Mouse (Mus musculus) spleen, postnatal 14 days (tissue): Measurements from ENCODE around the gene Phyhipl.

Source experiments
- DNase-seq, 2 experiments: peaks; one replicate each; pipeline ENCODE4 v3.0.0; 2021 to 2022; ENCODE audit warnings: low spot score in 2 of 2

Phyhipl gene

DNA sequence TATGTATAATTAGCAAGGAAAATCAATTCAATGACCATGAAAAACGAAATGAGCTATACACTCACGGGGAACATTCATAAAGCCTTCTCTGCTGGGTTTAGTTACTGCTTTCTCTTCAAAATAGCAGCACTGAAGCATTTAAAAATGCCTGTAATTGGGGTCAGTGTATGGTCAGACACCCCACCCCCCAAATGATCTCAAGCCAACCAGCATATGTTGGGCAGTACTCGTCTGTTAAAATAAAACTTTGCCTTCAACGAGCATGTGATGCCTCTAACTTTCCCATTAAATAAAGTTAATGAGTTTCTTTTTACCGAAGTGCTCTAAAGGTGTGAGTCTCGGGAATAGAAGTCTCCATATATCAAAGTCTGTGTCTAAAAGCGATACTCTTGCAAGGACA is at the start of gene Phyhipl:
TSS of gene Phyhipl (minus strand) at position 138 of the 400 bp plus-strand sequence.
- DNase-seq, result no peak

DNA sequence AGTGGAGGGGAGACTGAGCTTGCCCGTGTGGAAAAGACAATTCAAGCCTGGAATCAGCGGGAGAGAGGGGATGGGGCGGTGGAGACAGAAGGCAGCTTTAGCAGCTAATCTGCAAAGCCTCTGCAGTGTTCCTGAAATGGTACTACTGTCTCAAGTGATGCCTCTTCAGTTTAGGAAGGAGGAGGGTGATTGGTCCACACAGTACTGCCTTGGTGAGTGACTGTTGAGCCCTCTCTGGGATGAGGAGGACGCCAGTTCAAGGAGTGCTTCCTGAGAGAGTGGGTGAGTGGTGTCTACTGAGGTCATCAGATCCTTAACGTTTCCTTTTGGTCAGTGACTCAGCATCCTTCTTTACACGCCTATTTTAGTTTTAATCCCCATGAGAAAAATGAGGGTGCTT is 47.4 kb upstream of the Phyhipl start:
- no peak for DNase-seq

DNA sequence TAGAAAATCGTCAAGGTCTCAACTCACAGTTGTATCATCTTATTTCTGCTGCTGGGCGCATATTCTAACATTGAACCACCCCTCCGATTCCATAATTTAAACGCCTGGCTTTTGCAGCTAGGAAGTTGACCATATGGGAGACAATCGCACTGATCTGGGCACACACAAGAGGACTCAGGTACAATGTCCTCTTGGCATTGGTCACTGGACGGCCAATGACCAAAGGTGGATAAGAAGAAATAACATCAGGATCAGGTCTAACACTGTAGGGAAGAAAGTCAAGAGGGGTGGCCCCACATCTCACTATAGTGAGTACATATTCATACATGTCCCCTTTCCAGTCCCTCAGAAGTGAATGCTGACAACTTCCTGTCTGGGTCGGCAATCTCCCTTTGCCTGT is 43.8 kb upstream of the Phyhipl start:
- no peak for DNase-seq

DNA sequence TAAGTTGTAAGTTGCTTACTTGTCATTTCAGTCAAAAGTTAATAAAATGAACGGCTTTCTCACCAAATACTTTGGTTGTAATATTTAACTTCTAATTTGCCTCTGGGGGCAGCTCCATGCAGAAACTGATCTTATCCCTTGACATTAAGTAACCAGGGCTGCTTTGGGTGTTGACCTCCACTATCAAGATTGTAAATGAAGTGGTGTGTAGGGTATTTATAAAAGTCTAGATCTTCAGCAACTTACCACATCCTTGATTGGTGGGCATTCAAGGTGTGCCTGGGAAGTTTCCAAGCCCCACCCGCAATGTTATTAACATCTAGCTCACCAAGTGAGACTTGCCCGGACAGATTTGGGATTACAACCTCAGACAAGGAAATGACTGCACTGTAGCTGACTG is 42.2 kb upstream of the Phyhipl start:
- no peak for DNase-seq

DNA sequence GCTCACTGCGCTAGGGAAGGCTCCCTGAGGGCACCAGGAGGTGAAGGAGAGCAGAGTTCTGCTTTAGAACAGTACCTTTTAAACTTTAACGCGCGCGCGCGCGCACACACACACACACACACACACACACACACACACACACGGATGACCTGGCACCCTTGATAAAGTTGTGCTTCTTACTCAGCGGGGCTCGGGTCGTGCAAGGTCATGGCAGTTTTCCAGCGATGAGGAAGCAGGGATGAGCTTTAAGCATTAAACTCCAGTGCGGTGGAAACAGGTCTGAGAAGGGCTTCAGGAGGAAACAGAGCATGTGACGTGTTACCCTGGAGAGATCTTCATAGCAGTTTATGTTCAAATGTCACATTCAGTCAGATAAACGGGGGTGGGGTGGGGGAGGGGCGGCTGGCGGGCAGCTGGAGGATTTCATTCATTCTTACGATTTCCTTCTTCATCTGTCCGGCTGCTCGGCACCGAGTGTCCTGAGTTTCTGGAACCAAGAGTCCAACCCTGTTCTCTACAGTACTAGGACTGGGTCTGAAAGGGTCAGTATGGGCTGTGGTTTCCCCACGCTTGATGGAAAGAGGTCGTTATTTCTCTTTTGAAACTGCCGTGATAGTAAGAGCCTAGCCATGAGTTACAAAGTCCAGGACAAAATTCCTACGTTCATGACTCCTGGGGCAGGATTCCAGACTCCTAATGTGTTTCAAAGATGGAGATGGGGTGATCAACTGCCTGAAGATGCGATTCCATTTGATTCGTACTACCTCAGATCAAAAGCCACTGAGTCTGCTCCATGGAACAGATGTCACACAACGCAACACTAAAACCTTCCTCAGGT is 41.2 kb upstream of the Phyhipl start:
- DNase-seq, result no peak

DNA sequence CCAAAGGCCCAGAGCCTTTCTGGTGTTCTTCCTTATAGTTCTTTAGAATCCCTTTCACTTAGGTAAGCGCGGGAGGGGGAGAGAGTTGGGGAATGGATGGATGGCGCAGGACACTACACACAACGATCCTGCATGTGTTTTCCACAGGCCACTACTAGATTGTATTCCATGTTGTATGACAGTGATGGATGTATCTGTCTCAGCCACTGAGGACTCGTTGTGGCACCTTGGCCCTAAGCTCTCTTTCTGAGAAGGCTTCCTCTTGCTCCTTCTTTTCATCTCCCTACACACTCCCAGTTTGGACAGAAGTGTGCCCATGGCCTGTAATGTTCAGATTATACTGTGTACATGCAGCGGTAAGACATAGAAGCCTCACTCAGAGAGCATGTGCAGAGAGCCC is 33.6 kb upstream of the Phyhipl start:
- DNase-seq, result no peak

DNA sequence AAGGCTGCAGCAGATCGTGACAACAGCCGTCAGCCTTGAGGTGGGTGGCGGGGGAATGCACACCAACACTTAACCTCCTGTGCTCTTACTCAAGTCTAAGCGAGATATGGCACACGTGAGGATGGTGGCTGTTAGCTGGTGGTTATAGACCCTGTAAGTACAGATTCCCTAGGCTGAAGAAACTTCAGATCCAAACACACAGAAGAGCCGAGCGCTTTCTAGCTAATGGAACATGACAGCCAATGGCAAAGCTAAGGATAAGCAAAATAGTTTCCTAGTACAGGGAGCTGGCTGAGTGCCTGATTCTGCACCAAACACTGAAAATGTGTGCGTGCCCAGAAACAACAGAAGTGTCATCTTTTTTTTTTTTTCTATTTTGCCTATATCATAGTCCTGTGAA is 33.1 kb upstream of the Phyhipl start:
- no peak for DNase-seq

DNA sequence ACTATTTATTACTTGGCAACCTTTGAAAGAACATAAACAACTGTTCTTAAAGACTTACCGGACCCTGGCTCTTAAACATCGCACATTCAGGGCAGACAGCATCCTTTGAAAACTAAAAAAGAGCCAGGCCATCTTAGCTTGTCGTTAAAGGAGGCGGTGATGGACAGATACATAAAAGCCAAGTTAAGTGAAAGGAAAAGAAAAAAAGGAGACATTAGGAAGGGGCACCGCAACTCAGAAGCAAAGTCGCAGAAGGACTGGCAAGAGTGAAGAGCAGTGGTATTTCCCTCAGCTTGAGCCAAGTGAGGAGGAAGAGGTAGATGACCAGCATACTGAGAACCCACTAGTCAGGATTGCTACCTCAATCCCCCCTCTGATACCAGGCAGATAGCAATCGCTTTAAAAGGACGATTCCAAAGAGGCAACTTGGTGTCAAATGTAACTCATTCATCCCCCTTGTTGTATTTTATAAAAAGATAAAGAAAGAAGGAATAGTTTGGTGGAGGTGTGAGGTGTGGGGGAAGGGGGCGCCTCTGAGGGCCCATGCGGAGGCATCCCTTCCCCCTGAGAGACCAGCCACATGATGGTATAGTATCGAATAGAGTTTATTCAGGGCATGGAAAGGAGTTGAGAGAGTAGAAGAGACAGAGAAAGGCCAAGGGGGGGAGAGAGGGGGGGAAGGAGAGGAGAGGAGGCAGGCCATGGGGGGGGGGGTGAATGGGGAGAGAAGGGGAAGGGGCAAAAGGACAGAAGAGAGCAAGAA is 31.4 kb upstream of the Phyhipl start:
- DNase-seq, result no peak

DNA sequence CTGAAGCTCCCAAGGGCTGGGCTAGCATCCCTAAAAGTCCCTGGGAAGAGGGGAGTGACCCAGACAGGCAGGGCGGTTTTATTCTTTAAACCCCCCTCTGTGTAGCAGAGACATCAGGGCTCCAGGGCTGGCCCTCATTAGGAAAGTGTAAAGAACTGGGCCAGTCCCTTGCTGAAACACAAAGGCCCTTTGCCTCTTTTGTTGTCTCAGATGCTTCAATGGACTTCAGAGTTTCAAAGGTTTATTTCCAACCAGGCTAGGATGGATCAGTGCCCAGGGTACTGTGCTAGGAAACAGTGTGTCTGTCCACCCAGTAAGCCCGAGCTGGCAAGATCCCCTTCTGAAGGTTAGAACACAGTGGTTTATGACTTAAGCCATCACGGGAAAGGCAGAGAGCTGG is 30.7 kb upstream of the Phyhipl start:
- DNase-seq, result no peak

DNA sequence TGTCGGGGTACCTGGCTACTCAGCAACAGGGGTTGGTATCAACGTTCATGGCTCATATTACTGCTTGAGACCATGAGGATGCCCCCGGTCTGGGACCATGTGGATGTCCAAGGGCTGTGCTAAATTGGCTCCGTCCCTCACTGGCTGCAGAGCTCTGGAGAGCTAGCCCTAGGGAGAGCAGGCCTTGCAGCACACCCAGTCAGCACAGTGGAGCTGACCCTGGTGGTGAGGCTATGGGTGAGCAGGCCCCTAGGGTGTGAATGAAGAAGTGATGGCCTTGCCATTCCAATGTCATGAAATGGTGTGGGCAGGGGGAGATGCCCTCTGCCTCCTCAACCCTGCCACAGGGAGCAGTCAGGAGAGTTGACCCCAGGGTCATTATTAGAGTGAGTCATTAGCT is 27.7 kb upstream of the Phyhipl start:
- DNase-seq, result no peak

DNA sequence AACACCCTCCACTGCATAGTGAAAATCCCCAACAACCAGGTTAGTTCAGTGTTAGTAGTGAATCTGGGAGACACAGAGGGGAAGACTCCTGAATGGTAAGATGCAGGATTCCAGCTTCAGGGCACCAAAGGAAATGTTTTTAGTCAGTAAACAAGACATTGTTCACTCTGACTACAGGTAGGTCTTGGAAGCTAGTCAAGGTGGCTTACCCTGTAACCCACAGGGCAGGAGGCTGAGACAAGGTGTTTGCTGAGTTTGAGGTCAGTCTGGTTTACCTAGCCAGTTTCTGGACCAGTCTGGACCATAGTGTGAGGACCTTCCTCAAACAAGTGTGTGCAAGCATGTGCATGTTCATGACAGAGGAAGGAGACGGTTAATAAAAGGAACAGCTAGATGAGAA is 22.2 kb upstream of the Phyhipl start:
- no peak for DNase-seq

DNA sequence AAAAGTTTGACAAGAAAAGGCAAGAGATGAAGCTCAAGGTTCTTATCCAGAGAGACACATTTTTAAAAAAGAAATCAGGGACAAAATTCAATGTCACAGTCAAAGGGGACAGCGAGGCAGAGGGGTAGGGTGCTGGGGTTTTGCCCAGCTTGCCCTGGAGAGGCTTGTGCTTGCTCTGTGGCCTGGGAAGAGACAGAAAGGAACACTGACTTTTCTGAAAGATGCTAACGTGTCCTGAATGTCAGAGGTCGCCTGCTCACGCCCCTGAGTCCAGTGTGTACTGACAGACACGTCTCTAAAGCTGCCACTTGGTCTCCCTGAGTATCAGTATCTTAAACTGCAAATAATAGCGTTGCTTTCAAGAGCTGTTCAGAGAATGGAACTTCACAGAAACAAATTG is 507 bp upstream of the Phyhipl start:
- DNase-seq, result no peak

DNA sequence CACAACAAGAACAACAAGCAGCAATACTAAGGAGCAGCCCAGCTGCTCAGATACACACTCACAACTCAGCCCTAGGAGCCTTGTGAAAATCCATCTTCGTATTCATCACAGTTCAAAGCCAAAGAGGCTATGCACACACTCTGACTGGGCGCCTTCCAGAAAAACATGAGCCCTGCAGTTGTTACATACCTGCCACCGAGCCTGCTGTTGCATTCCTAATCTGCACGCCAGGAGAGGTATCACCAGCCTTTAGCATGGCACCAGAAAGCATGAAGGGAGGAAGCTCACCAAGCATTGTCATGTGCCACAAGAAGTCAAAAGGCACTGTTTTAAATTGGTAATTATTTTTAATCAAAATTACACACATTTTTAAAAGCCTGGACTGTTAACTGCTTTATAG is 1.1 kb downstream of the Phyhipl start:
- no peak for DNase-seq

DNA sequence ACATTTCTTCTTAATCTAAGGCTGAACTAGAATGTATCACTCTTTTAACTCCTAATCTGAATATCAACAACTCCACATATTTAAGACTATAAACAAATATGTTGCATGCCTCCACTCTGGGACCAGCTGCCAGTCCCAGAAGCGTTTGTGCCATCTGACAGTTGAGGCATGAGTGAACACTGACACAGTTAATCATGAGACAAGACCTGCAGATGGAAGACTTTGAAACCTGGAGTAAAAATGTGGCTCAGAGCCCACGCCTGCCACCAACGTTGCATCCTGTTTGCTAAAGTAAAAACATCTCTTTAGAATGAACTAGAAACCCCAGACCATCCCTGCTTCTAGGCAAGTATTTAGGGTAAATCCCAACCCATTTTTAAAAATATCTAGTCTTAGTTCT is 1.6 kb downstream of the Phyhipl start:
- DNase-seq, result no peak

DNA sequence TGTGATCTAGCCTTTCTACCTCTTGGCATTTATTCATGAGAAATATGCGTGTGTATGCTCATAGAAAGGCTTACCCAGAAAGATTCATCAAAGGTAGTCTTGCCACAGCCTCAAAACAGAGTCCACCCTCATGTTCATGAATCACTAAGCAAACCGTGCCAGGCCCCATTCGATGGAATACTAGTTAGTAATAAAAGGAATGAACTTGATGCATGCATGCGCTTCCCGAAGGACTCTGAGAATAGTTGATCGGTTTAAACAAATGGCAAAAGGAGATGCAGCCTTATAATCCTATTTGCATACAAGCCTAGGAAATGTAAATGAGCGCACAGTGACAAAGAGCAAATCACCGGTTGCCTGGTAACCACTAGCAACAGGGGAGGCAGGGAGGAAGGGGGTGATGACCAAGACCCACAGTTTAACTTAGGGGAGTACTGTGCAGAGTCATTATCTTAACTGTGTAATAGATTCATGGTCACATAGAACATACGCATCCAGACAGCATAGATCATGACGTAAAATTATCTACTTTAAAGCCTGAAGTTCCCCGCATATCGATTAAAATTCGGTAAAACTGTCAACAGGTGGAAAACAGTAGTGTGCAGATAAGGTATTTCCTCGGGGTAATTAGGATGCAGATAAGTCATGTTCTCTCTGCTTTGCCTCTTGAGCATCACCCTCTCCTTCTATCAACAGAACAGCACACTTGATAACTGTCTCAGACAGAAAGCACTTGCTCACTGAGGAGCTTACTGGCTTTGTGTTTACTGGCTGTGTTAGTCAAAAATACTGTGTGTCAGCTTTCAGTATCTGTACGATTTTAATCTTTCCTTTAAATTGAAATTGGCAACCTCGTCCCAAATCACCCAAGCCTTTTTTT is 3.8 kb downstream of the Phyhipl start:
- no peak for DNase-seq

DNA sequence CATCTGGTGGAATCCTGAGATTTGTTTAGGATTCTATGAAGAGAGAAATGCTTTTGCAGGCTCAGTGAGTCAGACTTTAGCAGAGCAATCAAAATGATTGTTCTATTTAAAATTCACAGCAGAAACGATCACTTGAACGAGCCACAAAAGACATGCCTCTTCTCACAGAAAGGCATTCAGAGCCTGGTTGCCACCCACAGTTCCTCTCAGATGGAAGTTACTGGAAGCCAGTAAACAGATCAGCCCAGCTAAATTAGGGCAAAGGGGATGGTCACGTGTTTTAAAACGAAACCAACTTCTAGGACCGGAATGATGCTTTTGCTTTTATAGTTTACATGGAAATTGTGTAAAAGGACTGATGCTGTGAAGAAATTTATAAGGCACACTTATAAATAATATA is 6.9 kb downstream of the Phyhipl start:
- no peak for DNase-seq

DNA sequence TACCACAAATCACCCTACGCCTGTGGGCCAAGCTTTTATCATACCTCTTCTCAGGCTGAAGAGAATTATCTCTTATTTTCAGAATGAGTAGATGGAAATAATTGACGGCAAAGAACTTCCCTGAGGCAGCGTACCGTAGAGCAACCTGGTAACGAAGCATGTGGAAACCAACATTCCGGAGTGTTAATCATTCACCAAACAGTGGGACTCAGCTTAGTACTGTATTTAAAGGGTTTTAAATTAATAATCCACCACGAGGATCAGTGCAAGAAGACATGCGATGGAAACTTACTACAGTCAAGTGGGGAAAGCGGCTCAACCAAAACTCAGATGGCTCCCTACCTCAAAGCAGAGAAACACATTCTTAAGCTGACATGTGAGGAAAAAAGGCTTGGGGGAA is 12.6 kb downstream of the Phyhipl start:
- DNase-seq, result no peak

DNA sequence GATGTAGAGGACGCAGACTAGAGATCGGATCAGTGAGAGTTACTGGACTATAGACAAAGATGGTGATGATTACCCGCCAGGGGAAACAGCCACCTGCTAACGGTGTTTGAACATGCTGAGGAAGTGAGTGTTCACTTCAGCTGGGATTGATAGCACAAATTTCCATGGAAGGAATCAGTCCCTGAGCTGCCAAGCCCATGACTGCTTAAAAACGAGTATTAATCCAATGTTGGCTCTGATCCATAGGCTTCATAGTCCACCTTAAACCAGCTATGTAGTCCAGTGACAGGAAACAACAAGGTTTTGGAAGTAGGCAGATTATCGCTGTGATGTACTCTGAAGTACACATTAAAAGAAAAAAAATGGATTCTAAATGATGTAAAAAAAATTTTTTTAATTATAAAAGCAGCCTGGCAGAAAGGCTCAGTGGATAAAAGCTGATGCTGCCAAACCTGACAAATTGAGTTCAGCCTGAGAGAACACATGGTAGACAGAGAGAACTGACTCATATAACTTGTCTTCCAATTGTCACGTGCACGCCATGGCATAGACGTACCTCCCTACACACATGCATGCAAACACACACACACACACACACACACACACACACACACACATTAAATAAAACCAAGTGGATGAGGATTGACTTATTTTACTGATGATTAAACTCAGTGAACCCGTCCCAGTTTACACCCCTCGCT is 14.7 kb downstream of the Phyhipl start:
- DNase-seq, result no peak

DNA sequence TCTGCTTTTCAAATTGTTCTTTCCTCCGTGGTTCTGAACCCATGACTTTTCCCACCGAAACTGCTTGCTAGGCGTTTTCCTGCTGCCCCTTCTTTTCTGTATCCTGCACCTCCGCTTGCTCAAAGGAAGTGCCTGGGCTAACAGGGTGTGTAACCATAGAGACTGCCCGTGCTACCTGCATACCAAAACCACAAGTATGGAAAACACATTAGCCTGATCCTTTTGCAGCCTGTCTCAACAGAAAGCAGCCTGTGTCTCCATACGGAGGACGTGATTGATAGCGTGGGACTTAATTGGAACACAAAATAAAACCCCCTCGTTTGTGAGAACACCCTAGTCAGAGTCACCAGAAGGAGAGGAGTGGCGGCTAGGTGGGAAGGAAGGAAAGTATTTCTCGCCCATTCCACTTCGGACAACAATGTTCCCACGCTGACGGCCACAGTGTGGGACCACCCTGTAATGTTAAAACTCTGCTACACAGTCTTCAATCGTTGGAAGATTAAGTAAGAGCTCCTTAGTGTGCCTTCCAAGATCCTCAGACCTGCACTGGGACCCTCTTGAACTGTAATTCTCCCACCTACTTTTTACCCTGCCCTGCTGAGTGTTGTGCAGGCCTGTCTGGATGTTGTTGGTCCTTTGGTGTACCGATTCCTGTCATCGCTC is 15.6 kb downstream of the Phyhipl start:
- no peak for DNase-seq

DNA sequence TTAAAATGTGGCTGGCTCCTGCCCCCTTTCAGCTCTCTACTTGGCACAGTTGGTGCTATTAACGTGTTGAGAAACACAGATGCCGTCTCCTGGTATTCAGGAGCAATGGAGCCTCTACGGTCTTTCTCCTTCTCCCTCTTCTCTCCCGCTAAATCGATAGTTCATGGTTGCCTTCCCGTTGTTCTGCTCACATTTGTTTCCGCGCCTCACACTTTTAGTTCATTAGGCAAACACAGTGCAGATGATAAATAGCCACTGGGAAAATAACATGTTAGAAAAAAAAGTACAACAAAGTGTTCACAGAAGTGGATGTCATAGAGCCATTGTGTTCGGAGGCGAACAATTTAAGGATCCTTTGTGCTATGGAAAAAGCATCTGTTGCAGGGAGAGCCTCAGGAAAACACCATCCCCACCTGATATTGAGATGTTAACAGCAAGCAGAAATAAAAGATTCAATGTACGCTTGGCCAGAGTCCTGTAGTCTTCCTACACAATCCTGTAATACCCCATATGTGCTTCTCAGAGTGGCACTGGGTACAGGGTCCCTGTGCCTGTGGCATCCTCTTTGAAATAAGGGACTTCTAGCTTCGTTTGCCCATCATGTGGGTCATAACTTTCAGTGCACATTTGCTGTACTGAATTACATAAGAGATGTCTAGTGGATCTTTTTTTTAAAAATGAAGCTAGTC is 18.0 kb downstream of the Phyhipl start:
- DNase-seq, result no peak

DNA sequence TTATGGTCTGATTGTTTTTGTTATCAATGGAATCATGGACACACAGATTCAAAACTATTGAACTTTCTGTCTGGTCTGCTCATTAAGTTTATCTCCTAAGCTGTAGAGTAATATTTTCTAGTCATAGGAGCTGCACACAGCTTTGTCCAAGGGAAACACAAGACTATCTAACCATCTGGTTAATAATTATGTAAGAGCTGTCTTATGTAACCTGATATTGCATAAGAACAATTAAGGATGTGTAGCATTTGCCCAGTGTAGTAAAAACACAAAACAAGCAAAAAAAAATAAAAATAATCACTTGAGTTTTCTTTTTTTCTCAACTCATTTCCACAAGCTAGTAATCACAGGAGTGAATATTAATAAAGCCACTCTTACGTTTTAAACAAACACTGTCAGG is 20.5 kb downstream of the Phyhipl start:
- DNase-seq, result no peak
